Mouse (Mus musculus) myocyte (in vitro differentiated cells): ENCODE data around the gene Psmd1. TPM values are rescaled to one million over a fixed set of nuclear protein-coding genes. Genes with fewer than 3 reads are reported as not detected.

Experiments used
- H3K27me3 ChIP-seq: one replicate; pipeline ENCODE4 v1.6.1; 2011; ENCODE audit not compliant: control insufficient read depth, insufficient read depth, insufficient read length
- H3K36me3 ChIP-seq: one replicate; pipeline ENCODE4 v1.6.1; 2011; ENCODE audit not compliant: control insufficient read depth, insufficient read depth
- H3K4me2 ChIP-seq: one replicate; pipeline ENCODE4 v1.6.1; 2011; ENCODE audit warnings: low read depth, control low read depth
- H3K4me3 ChIP-seq: one replicate; pipeline ENCODE4 v1.5.1; 2011; ENCODE audit warnings: mild to moderate bottlenecking, control low read depth, moderate library complexity
- H3K79me2 ChIP-seq: one replicate; pipeline ENCODE4 v1.6.1; 2011; ENCODE audit not compliant: control insufficient read depth, insufficient read depth
- H3ac ChIP-seq: one replicate; pipeline ENCODE4 v1.6.1; 2011; ENCODE audit not compliant: control insufficient read depth, insufficient read length
- CEBPB ChIP-seq: IDR thresholded peaks from 2 replicates; pipeline ENCODE4 v1.6.1; 2011; ENCODE audit warnings: mild to moderate bottlenecking, moderate library complexity; ENCODE audit not compliant: poor library complexity, insufficient read depth, severe bottlenecking
- E2F4 ChIP-seq: IDR thresholded peaks from one replicate; pipeline ENCODE4 v1.6.1; 2011; ENCODE audit warnings: mild to moderate bottlenecking, control low read depth, moderate library complexity; ENCODE audit not compliant: insufficient read depth
- MAX ChIP-seq: IDR thresholded peaks from one replicate; pipeline ENCODE4 v1.6.1; 2011; ENCODE audit warnings: low read depth, mild to moderate bottlenecking, control low read depth
- MYOD1 ChIP-seq, 3 experiments: IDR thresholded peaks; one replicate each; pipeline ENCODE4 v1.6.1; 2011; ENCODE audit warnings: control low read depth in 2 of 3, low read depth in 2 of 3, mild to moderate bottlenecking in 2 of 3, moderate library complexity in 1 of 3; ENCODE audit not compliant: insufficient read length in 2 of 3, control insufficient read depth in 1 of 3
- MYOG ChIP-seq, 3 experiments: IDR thresholded peaks; one replicate each; pipeline ENCODE4 v1.6.1; 2011; ENCODE audit warnings: control low read depth in 2 of 3, low read depth in 2 of 3, mild to moderate bottlenecking in 2 of 3; ENCODE audit not compliant: insufficient read length in 2 of 3, control insufficient read depth in 1 of 3, insufficient read depth in 1 of 3
- POLR2A ChIP-seq: IDR thresholded peaks from one replicate; pipeline ENCODE4 v1.6.1; 2011; ENCODE audit warnings: low read depth, mild to moderate bottlenecking, control low read depth, moderate library complexity; ENCODE audit not compliant: insufficient read length
- POLR2AphosphoS2 ChIP-seq: IDR thresholded peaks from one replicate; pipeline ENCODE4 v1.6.1; 2011; ENCODE audit warnings: low read depth, control low read depth; ENCODE audit not compliant: insufficient read length
- REST ChIP-seq: IDR thresholded peaks from one replicate; pipeline ENCODE4 v1.6.1; 2011; ENCODE audit warnings: mild to moderate bottlenecking, control low read depth, moderate library complexity; ENCODE audit not compliant: insufficient read depth, insufficient read length
- SRF ChIP-seq: IDR thresholded peaks from one replicate; pipeline ENCODE4 v1.6.1; 2011; ENCODE audit warnings: low read depth; ENCODE audit not compliant: control insufficient read depth, insufficient read length
- TCF12 ChIP-seq: IDR thresholded peaks from one replicate; pipeline ENCODE4 v1.6.1; 2011; ENCODE audit warnings: mild to moderate bottlenecking, control low read depth; ENCODE audit not compliant: poor library complexity, insufficient read depth, severe bottlenecking
- TCF3 ChIP-seq: IDR thresholded peaks from one replicate; pipeline ENCODE4 v1.6.1; 2011; ENCODE audit warnings: low read depth, control low read depth; ENCODE audit not compliant: insufficient read length
- USF1 ChIP-seq: IDR thresholded peaks from one replicate; pipeline ENCODE4 v1.6.1; 2011; ENCODE audit warnings: low read depth, mild to moderate bottlenecking, control low read depth, moderate library complexity
- polyA plus RNA-seq: library from polyadenylated mRNA; unstranded; fragments of >200 nt; fragmentation: generic; extraction: Trizol; gene quantifications from one replicate; pipeline ENCODE4 v1.2.1, GENCODE M21; 2012; ENCODE audit warnings: missing spikeins

Gene Psmd1
- polyA plus RNA-seq, 1 experiment, result 97.2 TPM

DNA sequence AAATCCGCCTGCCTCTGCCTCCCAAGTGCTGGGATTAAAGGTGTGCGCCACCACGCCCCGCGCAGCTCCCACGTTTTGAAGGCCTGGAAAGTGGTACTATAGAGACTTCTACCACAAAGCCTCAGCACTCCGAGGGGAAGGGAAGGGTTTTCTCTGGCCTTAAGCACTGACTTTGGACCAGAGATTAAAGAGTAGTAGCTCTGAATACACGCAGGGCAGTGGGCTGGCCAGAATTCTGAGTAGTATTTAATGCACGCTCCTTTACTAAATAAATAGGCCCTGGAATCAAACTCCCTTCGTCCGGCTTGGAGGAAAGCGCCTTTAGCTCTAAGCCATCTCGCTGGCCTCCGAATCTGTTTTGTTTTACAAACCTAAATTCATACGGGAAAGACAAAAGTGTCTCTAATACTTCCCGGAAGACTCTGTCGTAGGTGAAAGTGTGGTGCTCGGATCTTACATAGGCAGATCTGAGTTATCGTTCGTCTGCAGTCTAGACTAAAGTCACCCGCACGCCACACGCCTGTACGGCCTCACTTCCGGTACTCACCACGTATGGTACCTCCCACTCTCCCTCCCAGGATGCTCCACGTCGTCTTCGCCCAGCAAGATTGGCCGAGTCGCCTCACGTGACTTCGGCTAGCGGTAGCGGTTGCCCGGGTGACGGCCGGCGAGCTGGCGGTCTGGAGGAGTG lies 90.1 kb downstream of the Psmd1 start, which contains the start of gene Armc9:
TSS of gene Armc9 (plus strand) at position 648 of the 691 bp plus-strand sequence.
- peak within 1 kb of the TSS; percentile 94 for H3K4me2 ChIP-seq
- H3ac ChIP-seq, result peak within 1 kb of the TSS; percentile 2
- peak within 1 kb of the TSS; percentile 38 for H3K4me3 ChIP-seq
- no peaks in the 10 kb centered on the region for H3K36me3 ChIP-seq
- no peaks in the 10 kb centered on the region for H3K27me3 ChIP-seq
- no peaks in the 10 kb centered on the region for H3K79me2 ChIP-seq
- TF ChIP-seq CEBPB (no peak), MYOG (IDR thresholded peaks at IDR 0.05; ENCODE audit: control insufficient read depth in 1 of 3, insufficient read depth in 1 of 3, insufficient read length in 2 of 3, low read depth in 2 of 3) (no peak), USF1 (peak; percentile 98), MAX (no peak), TCF12 (no peak), E2F4 (no peak), SRF (no peak), REST (no peak), MYOD1 (IDR thresholded peaks at IDR 0.05; ENCODE audit: control insufficient read depth in 1 of 3, insufficient read length in 2 of 3, low read depth in 2 of 3) (peak in 1 of 3 experiments; percentile 4), TCF3 (no peak), POLR2AphosphoS2 (peak; percentile 96), POLR2A (peak; percentile 91)

DNA sequence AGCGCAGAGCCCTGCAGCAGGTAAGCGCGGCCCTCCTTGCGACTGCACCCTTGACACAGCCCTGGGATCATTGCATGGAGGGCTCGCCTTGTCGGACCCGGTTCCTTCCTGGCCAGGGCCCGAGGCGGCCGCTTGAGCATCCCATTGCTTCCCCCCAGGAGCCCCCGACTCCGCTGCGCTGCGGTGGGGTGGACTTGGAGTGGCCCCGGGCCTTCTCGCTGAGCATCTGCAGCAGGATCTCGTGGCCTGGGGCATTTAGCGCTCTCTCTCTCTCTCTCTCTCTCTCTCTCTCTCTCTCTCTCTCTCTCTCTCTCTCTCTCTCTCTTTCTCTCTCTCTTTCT lies 90.6 kb downstream of the Psmd1 start:
- H3K79me2 ChIP-seq, result no peaks in the 10 kb centered on the region
- peak overlapping the region; percentile 38 for H3K4me3 ChIP-seq
- no peaks in the 10 kb centered on the region for H3K27me3 ChIP-seq
- peak overlapping the region; percentile 94 for H3K4me2 ChIP-seq
- TF ChIP-seq USF1, result no peak
- TF ChIP-seq MYOG (IDR thresholded peaks at IDR 0.05; ENCODE audit: control insufficient read depth in 1 of 3, insufficient read depth in 1 of 3, insufficient read length in 2 of 3, low read depth in 2 of 3), result no peak
- no peak for TF ChIP-seq SRF
- TF ChIP-seq MYOD1 (IDR thresholded peaks at IDR 0.05; ENCODE audit: control insufficient read depth in 1 of 3, insufficient read length in 2 of 3, low read depth in 2 of 3), result no peak
- no peak for TF ChIP-seq MAX
- no peak for TF ChIP-seq TCF12
- TF ChIP-seq REST, result no peak
- TF ChIP-seq TCF3, result no peak
- TF ChIP-seq POLR2A, result no peak
- no peak for TF ChIP-seq POLR2AphosphoS2
- peak overlapping the region; percentile 2 for H3ac ChIP-seq
- H3K36me3 ChIP-seq, result no peaks in the 10 kb centered on the region

DNA sequence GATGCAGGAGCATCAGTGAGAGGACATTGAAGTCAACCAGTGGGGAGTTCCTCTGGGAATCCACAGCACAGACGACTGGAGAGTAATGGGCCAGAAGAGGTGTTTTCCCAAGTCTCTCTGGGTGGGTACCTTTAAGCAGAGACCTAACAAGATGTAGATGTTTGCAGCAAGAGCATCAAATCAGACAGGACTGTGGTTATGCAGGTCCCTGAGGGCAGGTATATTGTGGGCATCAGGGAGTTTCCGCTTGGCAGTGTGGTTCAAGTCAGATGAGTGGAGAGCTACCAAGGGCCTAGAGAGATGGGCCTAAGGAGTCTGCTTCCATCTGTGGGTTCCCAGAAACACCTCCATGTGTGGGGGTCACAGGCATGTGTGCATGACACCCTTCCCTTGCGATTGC lies 91.9 kb downstream of the Psmd1 start:
- Histone ChIP-seq H3K4me3 (no peak overlapping the region), H3K36me3 (no peaks in the 10 kb centered on the region), H3K79me2 (no peaks in the 10 kb centered on the region), H3K4me2 (no peak overlapping the region), H3K27me3 (no peaks in the 10 kb centered on the region), H3ac (no peak overlapping the region)
- TF ChIP-seq POLR2AphosphoS2, result no peak

DNA sequence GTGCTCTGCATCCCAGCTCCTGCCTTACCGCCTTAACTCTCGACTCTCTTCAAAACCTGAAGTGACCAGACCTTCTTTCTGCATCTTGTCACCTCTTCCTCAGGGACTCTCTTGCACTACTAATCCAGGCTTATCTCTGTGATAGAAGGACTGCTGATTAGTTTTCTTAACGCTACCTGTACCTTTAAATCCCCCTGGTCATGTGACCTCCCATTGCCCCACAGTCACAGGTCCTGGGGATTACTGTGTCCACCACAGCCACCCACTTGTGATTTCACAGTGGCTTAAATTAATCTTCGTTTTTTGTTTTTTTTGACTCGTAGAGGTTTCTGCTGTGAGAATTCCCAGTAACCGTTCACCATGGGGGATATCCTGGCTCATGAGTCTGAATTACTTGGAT lies 92.4 kb downstream of the Psmd1 start:
- H3K27me3 ChIP-seq, result no peaks in the 10 kb centered on the region
- H3K79me2 ChIP-seq, result no peaks in the 10 kb centered on the region
- H3K36me3 ChIP-seq, result no peaks in the 10 kb centered on the region
- TF ChIP-seq REST (no peak), MYOG (IDR thresholded peaks at IDR 0.05; ENCODE audit: control insufficient read depth in 1 of 3, insufficient read depth in 1 of 3, insufficient read length in 2 of 3, low read depth in 2 of 3) (no peak), MYOD1 (IDR thresholded peaks at IDR 0.05; ENCODE audit: control insufficient read depth in 1 of 3, insufficient read length in 2 of 3, low read depth in 2 of 3) (no peak), MAX (no peak), E2F4 (no peak), SRF (no peak), USF1 (no peak), POLR2AphosphoS2 (no peak)
- H3K4me3 ChIP-seq, result no peak overlapping the region
- H3K4me2 ChIP-seq, result no peak overlapping the region
- H3ac ChIP-seq, result no peak overlapping the region

DNA sequence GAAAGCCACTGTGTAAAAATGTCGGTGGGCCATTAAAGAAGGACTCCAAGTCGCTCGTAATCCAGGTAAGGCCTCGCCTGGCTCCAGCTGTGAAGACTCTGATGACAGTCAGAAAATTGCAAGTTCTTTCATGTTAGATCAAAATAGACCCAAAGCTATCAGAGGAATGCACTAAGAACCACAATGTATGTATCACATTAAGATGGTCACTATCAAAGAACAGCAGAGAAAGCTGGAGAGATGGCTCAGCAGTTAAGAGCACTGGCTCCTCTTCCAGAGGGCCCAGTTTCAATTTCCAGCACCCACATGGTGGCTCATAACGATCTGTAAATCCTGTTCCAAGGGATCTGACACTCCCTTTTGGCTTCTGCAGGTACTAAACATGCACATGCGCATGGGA lies 95.9 kb downstream of the Psmd1 start:
- TF ChIP-seq CEBPB (no peak), USF1 (no peak), MAX (no peak), MYOG (IDR thresholded peaks at IDR 0.05; ENCODE audit: control insufficient read depth in 1 of 3, insufficient read depth in 1 of 3, insufficient read length in 2 of 3, low read depth in 2 of 3) (no peak), TCF3 (no peak), POLR2AphosphoS2 (no peak), SRF (no peak), REST (no peak), TCF12 (no peak), E2F4 (no peak), MYOD1 (IDR thresholded peaks at IDR 0.05; ENCODE audit: control insufficient read depth in 1 of 3, insufficient read length in 2 of 3, low read depth in 2 of 3) (no peak)
- no peaks in the 10 kb centered on the region for H3K79me2 ChIP-seq

More for the DNA sequence above, 95.9 kb downstream of the Psmd1 start:
- H3K36me3 ChIP-seq, result peaks cover 4% of the 10 kb centered on the region
- no peak overlapping the region for H3K4me2 ChIP-seq
- H3K27me3 ChIP-seq, result no peaks in the 10 kb centered on the region
- H3K4me3 ChIP-seq, result no peak overlapping the region
- H3ac ChIP-seq, result no peak overlapping the region
